Mouse (Mus musculus) G1E (cell line): Measurements from ENCODE around the gene Gmps. TPM values are rescaled to one million over a fixed set of nuclear protein-coding genes. Genes with fewer than 3 reads are reported as not detected.

Experiments used
- ATAC-seq: 2 replicates; pipeline ENCODE4 v1.8.0; 2016; ENCODE audit warnings: mild to moderate bottlenecking; ENCODE audit not compliant: insufficient number of reproducible peaks, poor library complexity, low FRiP score, severe bottlenecking; ENCODE audit errors: extremely low read depth
- DNase-seq: peaks from one replicate; pipeline ENCODE4 v3.0.0; 2012; ENCODE audit warnings: low spot score
- H3K27me3 ChIP-seq: 2 replicates; pipeline ENCODE4 v1.6.1; 2012; ENCODE audit warnings: mild to moderate bottlenecking, low read length, inconsistent platforms; ENCODE audit not compliant: insufficient read depth
- H3K36me3 ChIP-seq: replicated peaks from 2 replicates; pipeline ENCODE3; 2012; ENCODE audit warnings: mild to moderate bottlenecking, inconsistent platforms
- H3K4me1 ChIP-seq: 2 replicates; pipeline ENCODE4 v1.6.1; 2012; ENCODE audit warnings: low read depth, low read length, inconsistent platforms, mixed read lengths; ENCODE audit not compliant: insufficient read depth
- H3K4me3 ChIP-seq: 2 replicates; pipeline ENCODE4 v1.5.1; 2012; ENCODE audit warnings: low read depth, mild to moderate bottlenecking, inconsistent platforms, low read length, moderate library complexity, mixed read lengths
- H3K9me3 ChIP-seq: replicated peaks from 2 replicates; pipeline ENCODE4 v1.6.1; 2012; ENCODE audit warnings: inconsistent platforms
- CTCF ChIP-seq: IDR thresholded peaks from 2 replicates; pipeline ENCODE4 v1.5.1; 2012; ENCODE audit warnings: low read depth, low read length, inconsistent platforms, mixed read lengths
- GATA1 ChIP-seq: IDR thresholded peaks from 2 replicates; pipeline ENCODE4 v1.6.1; 2012; ENCODE audit warnings: borderline replicate concordance, low read length, inconsistent platforms, mixed read lengths
- GATA2 ChIP-seq: IDR thresholded peaks from 2 replicates; pipeline ENCODE4 v1.6.1; 2012; ENCODE audit warnings: low read depth, low read length, inconsistent platforms, borderline replicate concordance
- POLR2AphosphoS5 ChIP-seq: IDR thresholded peaks from 2 replicates; pipeline ENCODE4 v1.6.1; 2012; ENCODE audit warnings: low read depth, low read length, inconsistent platforms; ENCODE audit not compliant: insufficient replicate concordance
- TAL1 ChIP-seq: conservative IDR thresholded peaks from 2 replicates; pipeline ENCODE4 v1.6.1; 2012; ENCODE audit warnings: low read depth, low read length, inconsistent platforms, mixed read lengths
- polyA plus RNA-seq: library from polyadenylated mRNA; stranded (reverse); fragments of >175 nt; gene quantifications from 2 replicates; pipeline ENCODE4 v1.2.3, GENCODE M21; 2012
- total RNA-seq, 2 experiments: library from RNA; stranded (forward) in 1 of 2; stranded (reverse) in 1 of 2; fragments of 200-1000 nt in 1 of 2; fragments of >200 nt in 1 of 2; fragmentation: Nextera tagmentation in 1 of 2; gene quantifications; 2 replicates each; pipeline ENCODE4 v1.2.3; 2014 to 2017

Gene Gmps
- total and polyA plus RNA-seq, 3 experiments, result 4.4 to 67.0 (median 66.6) TPM

DNA sequence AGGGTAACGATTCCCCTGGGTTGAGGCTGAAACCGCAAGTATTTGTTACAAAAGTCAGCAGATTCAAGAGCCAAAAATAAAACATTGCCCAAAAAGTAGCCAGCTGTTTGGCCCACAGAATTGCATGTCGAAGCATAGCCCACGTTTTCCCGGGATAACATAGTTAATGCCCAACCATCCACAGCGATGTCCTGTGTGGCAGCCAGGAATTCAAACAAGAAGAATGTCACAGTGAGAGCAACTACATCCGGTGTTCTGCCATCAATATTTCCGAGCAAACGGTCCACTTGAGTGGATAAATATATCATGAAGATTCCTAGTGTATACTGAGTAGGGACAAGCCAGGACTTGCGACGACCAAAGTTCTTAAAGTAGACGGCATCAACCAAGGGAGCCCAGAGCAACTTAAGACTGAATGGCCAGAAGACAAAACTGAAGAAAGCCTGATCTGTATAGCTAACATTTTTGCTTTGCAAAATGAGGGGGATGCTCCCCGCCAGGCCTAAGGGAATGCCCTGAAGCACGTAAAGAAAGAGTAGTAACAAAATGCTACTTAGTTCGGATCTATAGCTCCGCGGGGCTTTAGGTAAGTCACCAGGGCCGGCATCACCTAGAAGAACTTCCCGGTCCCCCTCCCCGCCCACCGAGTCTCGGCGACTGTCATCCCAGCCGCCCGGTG, 12.3 kb upstream of the Gmps start:
- DNase-seq, result no peak

DNA sequence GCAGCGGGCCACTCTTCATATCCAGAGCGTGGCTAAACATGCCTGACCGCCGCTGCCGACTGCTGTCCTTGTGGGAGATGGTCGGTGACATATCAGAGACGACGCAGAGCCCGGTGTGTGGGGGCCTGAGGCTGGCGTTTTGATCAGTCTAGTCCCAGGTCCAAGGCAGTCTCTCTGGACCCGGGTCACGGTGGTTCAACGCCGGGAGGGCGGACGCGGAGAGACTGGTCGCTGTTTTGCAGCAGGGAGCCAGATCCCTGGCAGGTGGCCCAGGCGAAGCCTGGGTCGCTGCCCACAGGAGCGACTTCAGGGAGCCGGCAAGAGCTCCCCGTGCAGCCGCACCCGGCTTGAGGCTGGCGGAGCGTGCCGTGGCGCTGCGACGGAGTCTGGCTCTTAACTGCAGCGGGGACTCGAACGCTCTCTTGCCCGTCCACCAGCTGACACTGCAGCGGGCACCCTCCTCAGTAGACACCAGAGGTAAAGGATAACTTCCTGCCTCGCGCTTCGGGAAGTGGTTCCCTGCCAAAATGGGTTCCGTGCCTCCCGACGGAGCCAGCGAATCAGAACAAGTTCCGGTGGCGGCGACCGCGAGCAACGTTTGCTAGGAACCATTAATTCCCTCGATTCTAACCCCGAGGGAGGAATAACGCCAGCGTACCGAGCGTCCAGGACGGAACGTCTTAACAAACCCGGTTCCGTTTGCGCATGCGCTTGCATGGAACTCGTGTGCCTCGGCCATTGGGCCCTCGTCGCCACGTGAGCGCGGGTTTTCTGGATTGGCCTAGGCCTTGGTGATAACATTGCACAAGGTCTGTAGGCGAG, 11.6 kb upstream of the Gmps start, which contains the start of gene Slc33a1:
Gene Slc33a1 (minus strand): TSS at position 669 of the 822 bp plus-strand sequence.
- TF ChIP-seq GATA1 (no peak), TAL1 (no peak), POLR2AphosphoS5 (no peak), GATA2 (no peak), CTCF (no peak)
- H3K4me1 ChIP-seq, result peaks cover 22% of the 10 kb centered on the region
- DNase-seq, result peak; percentile 72
- H3K36me3 ChIP-seq, result peaks cover 9% of the 10 kb centered on the region
- H3K27me3 ChIP-seq, result no peaks in the 10 kb centered on the region
- no peaks in the 10 kb centered on the region for H3K9me3 ChIP-seq
- peak; percentile 88 for ATAC-seq
- peak within 1 kb of the TSS; percentile 96 for H3K4me3 ChIP-seq

More for the DNA sequence above, 12.3 kb upstream of the Gmps start:
- Histone ChIP-seq H3K4me1 (peaks cover 22% of the 10 kb centered on the region), H3K9me3 (no peaks in the 10 kb centered on the region), H3K4me3 (peak overlapping the region; percentile 96), H3K27me3 (no peaks in the 10 kb centered on the region), H3K36me3 (peaks cover 10% of the 10 kb centered on the region)
- no peak for ATAC-seq
- TF ChIP-seq TAL1 (no peak), CTCF (no peak), GATA1 (no peak), GATA2 (no peak), POLR2AphosphoS5 (no peak)

DNA sequence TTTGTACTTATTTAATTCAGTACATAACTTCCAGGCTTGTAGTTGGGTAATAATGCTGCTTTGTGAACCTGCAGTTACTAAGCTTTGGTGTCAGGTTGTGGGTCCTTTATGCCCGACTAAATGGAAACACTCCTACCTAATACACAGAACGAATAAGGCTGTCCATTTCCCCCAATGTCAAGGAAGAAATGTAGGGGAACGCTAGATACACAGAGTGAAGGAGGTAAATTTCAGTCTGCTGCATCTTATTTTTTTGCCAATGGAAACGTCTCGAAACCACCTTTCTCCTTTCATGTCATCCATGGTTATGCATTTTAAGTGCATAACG, 11.0 kb upstream of the Gmps start:
- Histone ChIP-seq H3K4me3 (peak overlapping the region; percentile 96), H3K36me3 (peaks cover 5% of the 10 kb centered on the region), H3K27me3 (no peaks in the 10 kb centered on the region), H3K4me1 (peaks cover 19% of the 10 kb centered on the region), H3K9me3 (no peaks in the 10 kb centered on the region)
- TF ChIP-seq GATA1 (no peak), GATA2 (no peak), POLR2AphosphoS5 (no peak), TAL1 (no peak), CTCF (no peak)
- ATAC-seq (no peak), DNase-seq (no peak)

DNA sequence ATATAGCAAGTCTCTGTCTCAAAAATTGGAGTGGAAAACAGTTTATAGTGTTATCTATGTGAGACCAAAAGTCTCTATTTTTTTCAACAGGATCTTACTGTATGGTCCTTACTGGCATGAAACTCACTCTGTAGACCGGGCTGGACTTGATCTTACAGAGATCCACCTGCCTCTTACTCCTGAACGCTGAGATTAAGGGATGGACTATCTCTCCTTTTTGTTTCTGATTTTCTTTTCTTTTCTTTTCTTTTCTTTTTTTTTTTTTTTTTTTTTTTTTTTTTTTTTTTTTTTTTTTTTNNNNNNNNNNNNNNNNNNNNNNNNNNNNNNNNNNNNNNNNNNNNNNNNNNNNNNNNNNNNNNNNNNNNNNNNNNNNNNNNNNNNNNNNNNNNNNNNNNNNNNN, 10.0 kb upstream of the Gmps start:
- H3K27me3 ChIP-seq, result no peaks in the 10 kb centered on the region
- no peaks in the 10 kb centered on the region for H3K9me3 ChIP-seq
- H3K4me3 ChIP-seq, result no peak overlapping the region
- peaks cover 2% of the 10 kb centered on the region for H3K36me3 ChIP-seq
- TF ChIP-seq GATA2 (no peak), GATA1 (no peak), CTCF (no peak), TAL1 (no peak), POLR2AphosphoS5 (no peak)
- H3K4me1 ChIP-seq, result peaks cover 16% of the 10 kb centered on the region
- no peak for ATAC-seq
- no peak for DNase-seq

DNA sequence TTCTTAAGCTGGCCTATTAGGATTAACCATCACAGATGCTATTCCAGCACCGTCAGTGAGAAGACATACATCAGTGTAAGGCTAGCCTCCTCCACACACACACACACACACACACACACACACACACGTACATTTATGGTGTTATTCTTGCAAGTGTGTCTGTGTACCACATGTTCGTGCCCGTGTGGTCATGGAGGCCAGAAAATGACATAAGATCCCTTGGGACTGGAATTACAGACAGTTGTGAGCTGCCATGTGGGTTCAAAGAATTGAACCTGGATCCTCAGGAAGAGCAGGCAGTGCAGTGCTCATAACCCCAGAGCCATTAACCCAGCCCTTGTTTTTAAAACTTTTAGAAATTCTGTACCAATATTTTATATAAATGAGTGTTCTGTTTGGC, 2.0 kb downstream of the Gmps start:
- ATAC-seq (no peak), DNase-seq (no peak)
- Histone ChIP-seq H3K9me3 (no peaks in the 10 kb centered on the region), H3K36me3 (peaks cover 42% of the 10 kb centered on the region), H3K4me1 (peaks cover 29% of the 10 kb centered on the region), H3K4me3 (peak overlapping the region; percentile 96), H3K27me3 (no peaks in the 10 kb centered on the region)
- no peak for TF ChIP-seq TAL1

DNA sequence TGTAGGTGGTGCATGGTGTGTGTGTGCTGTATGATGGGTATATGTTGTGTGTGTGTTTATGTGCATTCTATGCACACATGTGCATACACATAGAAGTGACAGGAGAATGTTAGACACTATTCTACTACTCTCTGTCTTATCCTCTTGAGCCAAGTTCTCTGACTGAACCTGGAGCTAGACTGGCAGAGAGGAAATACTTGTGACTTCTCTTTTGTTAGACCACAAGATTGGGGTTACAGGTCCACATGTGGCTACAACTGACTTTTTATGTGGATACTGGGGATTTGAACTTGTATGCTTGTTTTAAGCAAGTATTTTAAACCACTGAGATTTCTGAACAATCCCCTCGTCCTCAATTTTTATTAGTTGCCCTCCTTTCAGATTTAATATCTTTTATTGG, 10.8 kb downstream of the Gmps start:
- H3K4me1 ChIP-seq, result peaks cover 13% of the 10 kb centered on the region
- DNase-seq, result no peak
- TF ChIP-seq GATA2, result no peak
- TF ChIP-seq GATA1, result no peak
- no peak for TF ChIP-seq CTCF
- TF ChIP-seq TAL1, result no peak
- no peak for TF ChIP-seq POLR2AphosphoS5
- no peak for ATAC-seq
- no peak overlapping the region for H3K4me3 ChIP-seq
- peaks cover 75% of the 10 kb centered on the region for H3K36me3 ChIP-seq
- no peaks in the 10 kb centered on the region for H3K27me3 ChIP-seq
- no peaks in the 10 kb centered on the region for H3K9me3 ChIP-seq
